Mouse (Mus musculus) neural tube, embryonic 12.5 days (tissue): ENCODE results near the gene Nos3. TPM values are rescaled to one million over a fixed set of nuclear protein-coding genes. Genes with fewer than 3 reads are reported as not detected.

Source experiments
- ATAC-seq: fragments of 200-750 bp; cut with Nextera tagmentation; 2 replicates; pipeline ENCODE4 v1.8.0; 2017; ENCODE audit warnings: low read depth, mild to moderate bottlenecking, moderate TSS enrichment, moderate library complexity; ENCODE audit not compliant: low FRiP score
- H3K27ac ChIP-seq: fragments of 300-500 bp; sonication (generic); 2 replicates; pipeline ENCODE4 v1.5.1; 2016
- H3K27me3 ChIP-seq: fragments of 300-500 bp; sonication (generic); replicated peaks from 2 replicates; pipeline ENCODE4 v1.6.1; 2016; ENCODE audit warnings: mild to moderate bottlenecking
- H3K36me3 ChIP-seq: fragments of 300-500 bp; sonication (generic); 2 replicates; pipeline ENCODE4 v1.6.1; 2016; ENCODE audit warnings: mild to moderate bottlenecking
- H3K4me1 ChIP-seq: fragments of 300-500 bp; sonication (generic); 2 replicates; pipeline ENCODE4 v1.6.1; 2016
- H3K4me2 ChIP-seq: fragments of 300-500 bp; sonication (generic); replicated peaks from 2 replicates; pipeline ENCODE4 v1.6.1; 2016; ENCODE audit warnings: mild to moderate bottlenecking
- H3K4me3 ChIP-seq: fragments of 300-500 bp; sonication (generic); 2 replicates; pipeline ENCODE4 v1.5.1; 2016
- H3K9ac ChIP-seq: fragments of 300-500 bp; sonication (generic); 2 replicates; pipeline ENCODE4 v1.6.1; 2016; ENCODE audit warnings: mild to moderate bottlenecking
- H3K9me3 ChIP-seq: fragments of 300-500 bp; sonication (generic); 2 replicates; pipeline ENCODE4 v1.6.1; 2016; ENCODE audit warnings: mild to moderate bottlenecking
- WGBS: fragments of 180-500 bp; shearing (Covaris S2); methylation state at CpG from one replicate; pipeline ENCODE4 v1.1.7; 2016; 5-methylcytosine and 5-hydroxymethylcytosine counted together
- polyA plus RNA-seq: library from polyadenylated mRNA; unstranded; fragments of >200 nt; fragmentation: Nextera tagmentation; extraction: Ambion mirVana; gene quantifications from 2 replicates; pipeline ENCODE4 v1.2.1, GENCODE M21; 2016

Gene Nos3
- polyA plus RNA-seq, 1 experiment from 2014 or later: 9.4 TPM

- Histone ChIP-seq H3K36me3 (peaks cover 18% of the 10 kb centered on the region), H3K9me3 (no peaks in the 10 kb centered on the region), H3K4me2 (peak overlapping the region; percentile 86), H3K27me3 (0 out of 2 replicates have a peak, but pooled peaks cover 3% of the 10 kb centered on the region), H3K9ac (peak overlapping the region; percentile 64), H3K27ac (no peak overlapping the region), H3K4me3 (peak overlapping the region; percentile 52), H3K4me1 (peaks cover 54% of the 10 kb centered on the region)
- no peak for ATAC-seq
- 1% methylated on average over 10 of the region's 10 CpGs for WGBS
These were observed 61.4 kb downstream of the Nos3 start for GRCm38 (mm10) chr5:24426037-24426432.

- Histone ChIP-seq H3K9me3 (no peaks in the 10 kb centered on the region), H3K4me3 (peak overlapping the region; percentile 52; the same call in 1 of the 2 replicates), H3K27ac (no peak overlapping the region), H3K27me3 (0 out of 2 replicates have a peak, but pooled peaks cover 3% of the 10 kb centered on the region), H3K36me3 (peaks cover 25% of the 10 kb centered on the region), H3K9ac (0 out of 2 replicates have a peak overlapping the region, but pooled peaks have one; percentile 64), H3K4me1 (peaks cover 54% of the 10 kb centered on the region), H3K4me2 (peak overlapping the region; percentile 86)
- WGBS: 12% methylated on average over 9 of the region's 9 CpGs
- ATAC-seq: no peak
These were observed 62.1 kb downstream of the Nos3 start for GRCm38 (mm10) chr5:24426556-24427284.

GRCm38 (mm10) chr5:24427285-24427633, 62.6 kb downstream of the Nos3 start:
- no peak overlapping the region for H3K9ac ChIP-seq
- peaks cover 54% of the 10 kb centered on the region for H3K4me1 ChIP-seq
- H3K27ac ChIP-seq: no peak overlapping the region
- peak overlapping the region; percentile 86 for H3K4me2 ChIP-seq
- no peak for ATAC-seq
- peaks cover 30% of the 10 kb centered on the region for H3K36me3 ChIP-seq
- WGBS: 9% methylated on average over 12 of the region's 12 CpGs
- no peak overlapping the region for H3K4me3 ChIP-seq
- no peaks in the 10 kb centered on the region for H3K9me3 ChIP-seq
- 0 out of 2 replicates have a peak, but pooled peaks cover 3% of the 10 kb centered on the region for H3K27me3 ChIP-seq

GRCm38 (mm10) chr5:24427981-24428402, 63.4 kb downstream of the Nos3 start:
- H3K4me3 ChIP-seq: no peak overlapping the region
- no peak overlapping the region for H3K9ac ChIP-seq
- peaks cover 49% of the 10 kb centered on the region for H3K4me1 ChIP-seq
- ATAC-seq: no peak
- 3% methylated on average over 15 of the region's 15 CpGs for WGBS
- no peaks in the 10 kb centered on the region for H3K9me3 ChIP-seq
- H3K27ac ChIP-seq: no peak overlapping the region
- 0 out of 2 replicates have a peak, but pooled peaks cover 3% of the 10 kb centered on the region for H3K27me3 ChIP-seq
- peaks cover 38% of the 10 kb centered on the region for H3K36me3 ChIP-seq
- H3K4me2 ChIP-seq: peak overlapping the region; percentile 86

GRCm38 (mm10) chr5:24428596-24428995, 64.0 kb downstream of the Nos3 start:
- Histone ChIP-seq H3K4me3 (no peak overlapping the region), H3K36me3 (peaks cover 43% of the 10 kb centered on the region), H3K9ac (no peak overlapping the region), H3K4me1 (peaks cover 48% of the 10 kb centered on the region), H3K4me2 (peak overlapping the region; percentile 86), H3K27me3 (0 out of 2 replicates have a peak, but pooled peaks cover 3% of the 10 kb centered on the region), H3K27ac (no peak overlapping the region), H3K9me3 (no peaks in the 10 kb centered on the region)
- no peak for ATAC-seq
- 13% methylated on average over 9 of the region's 9 CpGs for WGBS

- Histone ChIP-seq H3K4me2 (no peak overlapping the region), H3K9me3 (no peaks in the 10 kb centered on the region), H3K9ac (no peak overlapping the region), H3K4me3 (no peak overlapping the region), H3K4me1 (no peaks in the 10 kb centered on the region), H3K27me3 (no peaks in the 10 kb centered on the region), H3K27ac (no peak overlapping the region), H3K36me3 (peaks cover 84% of the 10 kb centered on the region)
- WGBS: 94% methylated on average over 8 of the region's 8 CpGs
- ATAC-seq: no peak
These were observed 69.4 kb downstream of the Nos3 start for GRCm38 (mm10) chr5:24433993-24434392.

Other genes starting within 250 kb of the Nos3 start
- gene Nupl2, start 199.8 kb upstream of the Nos3 start, polyA plus RNA-seq: 19.4 and 20.7 TPM in 2 replicates
- gene Kcnh2, start 13.2 kb upstream of the Nos3 start, polyA plus RNA-seq: 15.1 and 18.6 TPM in 2 replicates
- 0.34 and 0.35 TPM in 2 replicates for gene Atg9b, start 27.3 kb downstream of the Nos3 start, polyA plus RNA-seq
- 45.9 and 52.7 TPM in 2 replicates for gene Abcb8, start 28.9 kb downstream of the Nos3 start, polyA plus RNA-seq
- gene Asic3, start 48.6 kb downstream of the Nos3 start, polyA plus RNA-seq: 1.0 and 1.4 TPM in 2 replicates
- 75.4 and 79.2 TPM in 2 replicates for gene Cdk5, start 58.7 kb downstream of the Nos3 start, polyA plus RNA-seq
- 23.0 and 24.3 TPM in 2 replicates for gene Slc4a2, start 59.0 kb downstream of the Nos3 start, polyA plus RNA-seq
- 114 TPM in 2 replicates for gene Fastk, start 80.5 kb downstream of the Nos3 start, polyA plus RNA-seq
- 35.3 and 40.0 TPM in 2 replicates for gene Tmub1, start 83.0 kb downstream of the Nos3 start, polyA plus RNA-seq
- 109 and 113 TPM in 2 replicates for gene Agap3, start 87.4 kb downstream of the Nos3 start, polyA plus RNA-seq
- 11.0 and 12.0 TPM in 2 replicates for gene Gbx1, start 162.4 kb downstream of the Nos3 start, polyA plus RNA-seq
- 0.37 and 0.82 TPM in 2 replicates for gene Asb10, start 176.2 kb downstream of the Nos3 start, polyA plus RNA-seq
- gene 4931409K22Rik, start 192.0 kb downstream of the Nos3 start, polyA plus RNA-seq: 0.15 and 0.20 TPM in 2 replicates
- gene Abcf2, start 212.7 kb downstream of the Nos3 start, polyA plus RNA-seq: 114 and 123 TPM in 2 replicates
- gene Chpf2, start 221.9 kb downstream of the Nos3 start, polyA plus RNA-seq: 19.8 and 21.6 TPM in 2 replicates